Mouse (Mus musculus) gastrocnemius, postnatal 25 days (tissue): ENCODE results near the gene Mphosph9. TPM values are rescaled to one million over a fixed set of nuclear protein-coding genes. Genes with fewer than 3 reads are reported as not detected.
"Not testable (repeated sequence)": the region's sequence is repeated elsewhere in the genome, so short reads cannot be mapped to it uniquely, and the experiment has no call there.

Experiments
- DNase-seq: peaks from one replicate; pipeline ENCODE4 v3.0.0; 2022
- total RNA-seq, 2 experiments: library from RNA; stranded (reverse); gene quantifications; 1 replicate in 1 of 2; 2 replicates in 1 of 2; pipeline ENCODE4 v1.2.3; 2021

The Mphosph9 gene
- total RNA-seq, 2 experiments from 2014 or later, result 2.5 to 2.8 TPM

GRCm38 (mm10) chr5:124342897-124343296 lies 15.1 kb upstream of the Mphosph9 start:
- DNase-seq, result no peak

GRCm38 (mm10) chr5:124341753-124342339 lies 14.1 kb upstream of the Mphosph9 start:
- DNase-seq, result not testable (repeated sequence)

DNA sequence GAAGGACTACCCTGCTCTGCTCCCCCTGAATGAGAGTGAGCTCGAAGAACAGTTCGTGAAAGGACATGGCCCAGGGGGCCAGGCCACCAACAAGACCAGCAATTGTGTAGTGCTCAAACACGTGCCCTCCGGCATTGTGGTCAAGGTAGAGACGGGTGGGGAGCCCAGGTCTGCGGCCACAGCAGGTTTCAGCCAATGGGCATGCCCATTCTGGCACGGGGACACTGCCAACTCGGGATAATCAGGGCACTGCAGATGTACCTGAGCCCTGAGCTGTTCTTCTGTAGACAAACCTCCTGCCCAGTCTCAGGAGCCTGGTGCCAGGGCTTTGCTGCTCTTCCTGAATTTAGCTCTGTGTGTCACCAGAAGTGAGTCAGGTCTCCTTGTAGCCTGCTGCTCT lies 11.0 kb upstream of the Mphosph9 start:
- DNase-seq, result no peak

DNA sequence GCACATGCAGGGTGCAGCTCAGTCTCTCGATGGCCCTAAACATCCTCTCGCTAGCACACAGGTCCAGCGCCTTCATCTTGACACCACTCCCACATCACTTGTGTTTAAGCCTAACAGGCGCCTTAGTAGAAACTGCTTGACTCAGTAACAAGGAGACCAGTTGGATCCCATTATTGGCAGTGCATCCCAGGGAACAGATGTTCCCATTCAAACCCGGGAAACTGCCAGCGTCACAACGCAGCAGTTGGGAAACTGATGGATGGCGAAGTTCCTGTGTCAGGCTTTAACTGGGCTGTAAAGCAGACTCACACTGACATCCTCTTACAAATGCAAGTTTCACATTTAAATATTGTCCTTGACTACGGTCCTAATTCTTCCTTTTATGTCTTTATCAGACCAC lies 10.1 kb upstream of the Mphosph9 start:
- DNase-seq, result no peak

DNA sequence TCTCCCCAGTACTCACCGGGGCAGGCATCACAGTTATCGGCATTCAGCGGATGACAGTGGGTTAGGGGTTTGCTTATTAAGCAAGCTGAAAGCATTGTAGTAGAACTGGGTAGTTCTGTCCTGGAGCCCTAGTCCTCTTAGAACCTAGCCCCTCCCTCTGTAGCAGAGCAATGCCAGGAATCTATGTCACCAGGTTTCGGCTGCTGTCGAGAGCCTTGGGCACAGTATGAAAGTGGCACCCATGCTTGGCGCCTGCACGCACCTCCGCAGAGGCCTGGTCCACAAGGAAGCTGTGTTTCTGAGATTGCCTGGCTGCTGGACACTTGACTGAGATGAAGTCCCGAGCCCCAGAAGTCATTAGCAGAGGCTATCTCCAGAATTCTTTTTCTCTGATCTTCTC lies 9.3 kb upstream of the Mphosph9 start:
- DNase-seq, result no peak

- no peak for DNase-seq
Measured at GRCm38 (mm10) chr5:124334392-124334791, 6.6 kb upstream of the Mphosph9 start.

- no peak for DNase-seq
Measured at GRCm38 (mm10) chr5:124330086-124330485, 2.3 kb upstream of the Mphosph9 start.

DNA sequence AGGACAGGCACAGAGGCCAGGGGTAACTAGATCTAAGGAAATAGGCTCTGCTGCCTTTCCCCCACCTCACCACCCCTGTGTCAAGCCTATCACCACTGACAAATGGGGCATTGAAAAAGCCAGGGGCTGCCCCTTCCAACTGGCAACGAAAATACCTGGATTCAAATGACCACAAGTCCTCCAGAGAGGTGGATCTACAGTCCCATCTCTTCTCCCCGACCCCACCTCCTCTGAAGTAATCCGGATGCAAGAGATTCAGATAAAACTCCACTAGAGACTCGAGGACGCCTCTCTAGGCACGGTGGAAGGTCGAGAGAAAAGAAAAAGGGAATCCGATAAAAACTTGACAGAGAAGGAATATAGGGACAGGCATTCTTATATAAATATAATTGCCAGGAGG lies 943 bp downstream of the Mphosph9 start:
- no peak for DNase-seq

DNA sequence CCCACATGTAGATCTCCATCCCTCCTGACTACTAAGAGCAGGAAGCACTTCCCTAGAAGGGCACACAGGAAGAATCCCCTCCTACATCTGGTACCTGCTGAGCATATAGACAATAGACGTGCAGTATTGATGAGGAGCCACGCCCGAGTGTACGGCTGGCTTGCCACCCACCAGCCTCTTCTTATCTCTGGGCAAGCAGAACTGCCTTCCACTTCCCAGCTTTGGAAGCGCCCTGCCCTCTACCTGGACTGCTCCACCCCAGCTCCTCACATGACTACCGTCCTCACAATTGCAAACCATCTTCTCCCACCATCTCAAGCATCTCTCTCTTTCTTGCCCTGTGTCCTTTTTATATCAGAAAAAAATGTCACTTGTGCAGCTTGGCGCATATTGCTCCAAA lies 10.1 kb downstream of the Mphosph9 start:
- DNase-seq, result no peak

GRCm38 (mm10) chr5:124315941-124316340 lies 11.8 kb downstream of the Mphosph9 start:
- DNase-seq, result no peak

DNA sequence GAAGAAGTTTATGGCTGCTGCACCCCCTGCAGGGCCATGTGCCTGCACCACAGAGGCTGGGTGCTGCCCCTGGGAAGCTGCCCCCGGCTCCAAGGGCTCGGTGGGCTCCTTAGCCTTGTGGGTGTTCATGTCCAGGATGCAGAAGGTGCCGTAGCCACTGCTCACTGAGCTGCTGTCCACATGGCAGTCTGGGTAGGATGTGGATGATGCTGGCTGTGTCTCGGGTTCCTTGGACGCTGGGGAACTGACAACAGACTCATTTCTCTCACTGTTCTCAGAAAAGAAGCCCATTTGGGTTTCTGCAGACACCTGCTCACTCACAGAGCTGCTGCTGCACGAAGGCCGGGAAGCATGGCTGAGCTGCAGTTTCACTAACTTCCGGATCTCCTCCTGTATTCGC lies 12.3 kb downstream of the Mphosph9 start:
- no peak for DNase-seq

- no peak for DNase-seq
Measured at GRCm38 (mm10) chr5:124310091-124310490, 17.7 kb downstream of the Mphosph9 start.

- no peak for DNase-seq
Measured at GRCm38 (mm10) chr5:124309155-124309554, 18.6 kb downstream of the Mphosph9 start.

DNA sequence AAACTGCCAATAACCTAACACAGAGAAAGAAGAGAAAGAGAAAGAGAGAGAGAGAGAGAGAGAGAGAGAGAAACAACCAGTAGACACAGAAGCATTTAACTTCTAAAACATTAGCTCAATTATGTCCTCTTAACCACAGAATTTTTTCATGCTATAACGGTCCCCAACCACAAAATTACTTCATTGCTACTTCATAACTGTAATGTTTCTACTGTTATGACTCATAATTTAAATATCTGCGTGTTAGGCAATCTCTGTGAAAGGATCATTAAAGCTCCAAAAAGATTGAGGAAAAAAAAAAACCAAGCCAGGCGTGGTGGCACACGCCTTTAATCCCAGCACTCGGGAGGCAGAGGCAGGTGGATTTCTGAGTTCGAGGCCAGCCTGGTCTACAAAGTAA lies 24.9 kb downstream of the Mphosph9 start:
- not testable (repeated sequence) for DNase-seq

GRCm38 (mm10) chr5:124300132-124300531 lies 27.6 kb downstream of the Mphosph9 start:
- DNase-seq, result no peak

DNA sequence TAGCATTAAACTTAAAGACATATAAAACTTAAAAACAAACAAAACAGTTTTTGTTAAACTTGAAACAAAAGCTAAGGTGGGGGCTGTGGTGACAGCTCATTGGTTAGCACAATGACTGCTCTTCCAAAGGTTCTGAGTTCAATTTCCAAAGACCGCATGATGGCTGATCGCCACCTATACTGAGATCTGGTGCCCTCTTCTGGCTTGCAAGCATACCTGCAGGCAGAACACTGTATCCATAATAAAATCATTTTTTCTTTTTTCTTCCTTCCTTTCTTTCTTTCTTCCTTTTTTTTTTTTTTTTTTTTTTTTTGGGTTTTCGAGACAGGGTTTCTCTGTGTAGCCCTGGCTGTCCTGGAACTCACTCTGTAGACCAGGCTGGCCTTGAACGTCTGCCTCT lies 28.5 kb downstream of the Mphosph9 start:
- DNase-seq, result not testable (repeated sequence)

DNA sequence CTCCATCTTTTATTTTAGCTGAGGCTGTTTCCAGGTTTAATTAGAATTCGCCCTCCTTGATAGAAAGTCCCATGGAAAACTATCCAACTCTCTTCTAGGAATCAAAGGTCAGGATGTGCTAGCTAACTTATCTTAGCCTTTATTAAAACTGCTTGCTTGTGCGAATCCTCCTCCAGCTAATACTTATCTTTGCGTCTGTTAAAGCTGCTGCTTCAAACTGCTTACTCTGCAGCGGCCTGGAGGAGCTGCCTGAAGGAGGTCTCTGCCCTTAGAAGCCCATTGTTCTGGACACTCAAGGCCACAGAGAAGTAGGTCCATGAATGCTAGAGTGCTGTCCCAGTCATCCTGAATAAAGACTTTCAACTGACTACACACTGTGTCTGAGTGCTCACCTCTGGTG lies 31.3 kb downstream of the Mphosph9 start:
- no peak for DNase-seq

DNA sequence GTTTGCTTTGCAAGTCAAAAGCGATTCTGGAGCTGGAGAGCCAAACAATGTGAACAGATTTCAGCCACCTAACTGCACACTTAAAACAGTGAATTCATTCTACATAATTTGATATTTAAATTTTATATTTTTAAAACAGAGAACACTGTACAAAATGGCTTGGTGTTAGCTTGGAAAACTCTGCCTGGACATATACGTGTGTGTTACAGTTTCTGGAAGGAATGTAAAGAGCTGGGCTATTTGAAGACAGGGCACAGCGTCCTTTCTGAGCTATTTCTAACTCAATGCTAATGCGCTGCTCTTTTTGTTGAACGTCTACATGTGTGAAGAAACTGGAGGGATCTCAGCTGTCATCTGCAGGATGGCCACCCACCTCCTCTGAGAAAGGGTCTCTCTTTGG lies 33.8 kb downstream of the Mphosph9 start:
- no peak for DNase-seq

- no peak for DNase-seq
Measured at GRCm38 (mm10) chr5:124290216-124290615, 37.6 kb downstream of the Mphosph9 start.

GRCm38 (mm10) chr5:124287616-124288247 lies 40.0 kb downstream of the Mphosph9 start:
- no peak for DNase-seq

- DNase-seq, result peak; percentile 20
Measured at GRCm38 (mm10) chr5:124284330-124284729, 43.4 kb downstream of the Mphosph9 start.

DNA sequence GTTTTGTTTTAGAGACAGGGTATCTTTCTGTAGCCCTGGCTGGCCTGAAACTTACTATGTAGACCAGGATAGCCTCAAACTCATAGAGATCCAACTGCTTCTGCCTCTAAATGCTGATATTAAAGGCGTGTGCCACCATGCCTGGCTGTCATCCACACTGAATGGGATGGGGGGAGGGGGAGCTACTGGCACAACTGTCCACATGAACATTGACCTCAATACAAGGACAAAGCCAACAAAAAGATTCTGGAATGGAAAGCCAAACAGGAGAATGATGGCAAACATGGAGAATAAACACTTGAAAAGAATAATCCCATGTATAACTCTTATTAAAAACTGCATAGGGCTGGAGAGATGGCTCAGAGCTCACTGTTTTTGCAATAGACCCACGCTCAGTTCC lies 44.9 kb downstream of the Mphosph9 start:
- DNase-seq, result no peak

DNA sequence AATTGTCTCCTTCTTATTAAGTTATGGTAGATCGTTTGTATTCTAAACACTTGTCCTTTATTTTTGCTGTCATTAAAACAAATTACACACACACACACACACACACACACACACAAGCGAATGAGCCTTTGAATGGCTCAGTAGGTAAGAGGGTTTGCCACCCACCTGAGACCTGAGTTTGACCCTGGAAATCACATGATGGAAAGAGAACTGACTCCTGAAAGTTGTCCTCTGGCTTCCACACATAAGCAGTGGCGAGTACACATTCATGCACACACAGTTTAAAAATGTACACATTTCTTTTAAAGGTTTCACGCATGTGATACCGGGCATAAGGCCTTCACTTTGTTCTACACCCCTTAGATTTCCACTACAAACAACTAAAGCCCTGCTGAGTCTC lies 57.5 kb downstream of the Mphosph9 start:
- DNase-seq, result no peak

GRCm38 (mm10) chr5:124269661-124270060 lies 58.1 kb downstream of the Mphosph9 start:
- no peak for DNase-seq
